Mouse (Mus musculus): ENCODE measurements at regions not wholly inside any gene's neighbourhood (a gene's known extent, or its start where the extent isn't known, plus 50 kb on each side); places are given as distances from the start of the nearest gene placed in this dataset.

- no peak for TF ChIP-seq CTCF (IDR thresholded peaks at IDR 0.05; ENCODE audit: low read depth, low read length)
- TF ChIP-seq POLR2A (IDR thresholded peaks at IDR 0.05; ENCODE audit: extremely low read depth, insufficient read depth, low read length), result no peak
Observed at GRCm38 (mm10) chr8:87049196-87049595, 164.1 kb upstream of the N4bp1 start.
